In genomic region chr8:71496481-71496880, GRCm38 (mm10) we compare ENCODE assay signal across 8 mouse cellular contexts. TPM values are rescaled to one million over a fixed set of nuclear protein-coding genes. Genes with fewer than 3 reads are reported as not detected.
DNase-seq lines count a peak whose midpoint lies in the region; ATAC-seq lines count a peak whose summit lies in the region.

No protein-coding gene starts in this region.

- H3K4me3 ChIP-seq in forebrain, embryonic 13.5 days, result no peak overlapping the region
- no peak overlapping the region for H3K4me3 ChIP-seq in forebrain, embryonic 15.5 days
- no peak overlapping the region for H3K4me3 ChIP-seq in embryonic facial prominence, embryonic 12.5 days
- no peak overlapping the region for H3K4me3 ChIP-seq in limb, embryonic 15.5 days

- no peak overlapping the region for H3K4me2 ChIP-seq in forebrain, embryonic 13.5 days
- no peak overlapping the region for H3K4me2 ChIP-seq in forebrain, embryonic 15.5 days (replicated peaks)
- no peak overlapping the region for H3K4me2 ChIP-seq in embryonic facial prominence, embryonic 12.5 days (replicated peaks)
- H3K4me2 ChIP-seq in limb, embryonic 15.5 days, result no peak overlapping the region

- peak; percentile 92 to 94 for DNase-seq in adrenal gland, adult 18-20 months (ENCODE audit: low spot score in 2 of 2)
- DNase-seq in heart, postnatal 25 days (ENCODE audit: low spot score), result peak; percentile 87
- DNase-seq in spleen, postnatal 4 days (ENCODE audit: low spot score in 2 of 2), result peak; percentile 57 to 74

- H3K9me3 ChIP-seq in forebrain, embryonic 13.5 days (replicated peaks), result no peaks in the 10 kb centered on the region
- no peaks in the 10 kb centered on the region for H3K9me3 ChIP-seq in forebrain, embryonic 15.5 days
- no peaks in the 10 kb centered on the region for H3K9me3 ChIP-seq in embryonic facial prominence, embryonic 12.5 days
- no peaks in the 10 kb centered on the region for H3K9me3 ChIP-seq in limb, embryonic 15.5 days

- no peaks in the 10 kb centered on the region for H3K27me3 ChIP-seq in forebrain, embryonic 13.5 days
- H3K27me3 ChIP-seq in forebrain, embryonic 15.5 days, result no peaks in the 10 kb centered on the region
- no peaks in the 10 kb centered on the region for H3K27me3 ChIP-seq in embryonic facial prominence, embryonic 12.5 days
- no peaks in the 10 kb centered on the region for H3K27me3 ChIP-seq in limb, embryonic 15.5 days

- 0 out of 2 replicates have a peak overlapping the region, but pooled peaks have one; percentile 7 for H3K9ac ChIP-seq in forebrain, embryonic 13.5 days
- no peak overlapping the region for H3K9ac ChIP-seq in forebrain, embryonic 15.5 days (replicated peaks)
- peak overlapping the region; percentile 4; the same call in 1 of the 2 replicates for H3K9ac ChIP-seq in embryonic facial prominence, embryonic 12.5 days
- H3K9ac ChIP-seq in limb, embryonic 15.5 days, result no peak overlapping the region

- intact Hi-C loops in heart, postnatal 25 days (cut with DNase I), result loop anchor here (1.0 kb wide), 1 partner anchor 25 kb away; no protein-coding TSS in a partner anchor

- peaks cover 6% of the 10 kb centered on the region; the same call in 1 of the 2 replicates for H3K4me1 ChIP-seq in forebrain, embryonic 13.5 days
- peaks cover 8% of the 10 kb centered on the region; the same call in 1 of the 2 replicates for H3K4me1 ChIP-seq in forebrain, embryonic 15.5 days
- H3K4me1 ChIP-seq in embryonic facial prominence, embryonic 12.5 days, result peaks cover 26% of the 10 kb centered on the region
- peaks cover 46% of the 10 kb centered on the region for H3K4me1 ChIP-seq in limb, embryonic 15.5 days

- peaks cover 31% of the 10 kb centered on the region for H3K36me3 ChIP-seq in forebrain, embryonic 13.5 days (ENCODE audit: poor library complexity, severe bottlenecking)
- peaks cover 15% of the 10 kb centered on the region for H3K36me3 ChIP-seq in forebrain, embryonic 15.5 days
- peaks cover 20% of the 10 kb centered on the region for H3K36me3 ChIP-seq in embryonic facial prominence, embryonic 12.5 days
- H3K36me3 ChIP-seq in limb, embryonic 15.5 days, result peaks cover 28% of the 10 kb centered on the region

- no peak overlapping the region for H3K27ac ChIP-seq in forebrain, embryonic 13.5 days
- no peak overlapping the region for H3K27ac ChIP-seq in forebrain, embryonic 15.5 days (replicated peaks)
- 0 out of 2 replicates have a peak overlapping the region, but pooled peaks have one; percentile 23 for H3K27ac ChIP-seq in embryonic facial prominence, embryonic 12.5 days
- H3K27ac ChIP-seq in limb, embryonic 15.5 days, result peak overlapping the region; percentile 67

- no peak for ATAC-seq in forebrain, embryonic 13.5 days
- no peak for ATAC-seq in forebrain, embryonic 15.5 days (replicated peaks)
- no peak for ATAC-seq in embryonic facial prominence, embryonic 12.5 days (ENCODE audit: insufficient number of reproducible peaks, insufficient read depth, low FRiP score, low TSS enrichment)
- no peak for ATAC-seq in limb, embryonic 15.5 days (ENCODE audit: insufficient number of reproducible peaks, low FRiP score, low TSS enrichment, low read depth)
- ATAC-seq in inflammation-experienced regulatory T-cells, adult 6 months, result no peak

- 59% methylated on average over 11 of the region's 11 CpGs for WGBS in forebrain, embryonic 13.5 days
- 63% methylated on average over 11 of the region's 11 CpGs for WGBS in forebrain, embryonic 15.5 days
- 19% methylated on average over 11 of the region's 11 CpGs for WGBS in embryonic facial prominence, embryonic 12.5 days
- 39% methylated on average over 11 of the region's 11 CpGs for WGBS in limb, embryonic 15.5 days

RNA-seq across cellular contexts. Expression of gene Gtpbp3, which starts 8.6 kb away (rescaled TPM):
- 13.4 TPM in 2 replicates for polyA plus RNA-seq in forebrain, embryonic 13.5 days (2015; fragmentation: Nextera tagmentation; extraction: Ambion mirVana)
- polyA plus RNA-seq in forebrain, embryonic 15.5 days (2015; fragmentation: Nextera tagmentation; extraction: Ambion mirVana), result 12.2 and 13.7 TPM in 2 replicates
- 10 to 100 TPM; 19.0 to 22.8 TPM for total RNA-seq in adrenal gland, adult 18-20 months (2021)
- polyA plus RNA-seq in embryonic facial prominence, embryonic 12.5 days (2016; fragmentation: Nextera tagmentation; extraction: Ambion mirVana), result 23.0 and 25.0 TPM in 2 replicates
- total RNA-seq in heart, postnatal 25 days (2021), result 10 to 100 TPM; 18.5 to 19.4 TPM
- 16.5 and 19.2 TPM in 2 replicates for polyA plus RNA-seq in limb, embryonic 15.5 days (2015; fragmentation: Nextera tagmentation; extraction: Ambion mirVana)
- 1 to 10 TPM; 2.6 to 6.5 (median 3.4) TPM for polyA plus RNA-seq in inflammation-experienced regulatory T-cells, adult 6 months (2017; shearing (Covaris generic))

RNA-seq across cellular contexts. Expression of gene Ano8, which starts 10.7 kb away (rescaled TPM):
- polyA plus RNA-seq in forebrain, embryonic 13.5 days (2015; fragmentation: Nextera tagmentation; extraction: Ambion mirVana), result 4.0 and 4.5 TPM in 2 replicates
- 9.4 and 9.8 TPM in 2 replicates for polyA plus RNA-seq in forebrain, embryonic 15.5 days (2015; fragmentation: Nextera tagmentation; extraction: Ambion mirVana)
- 10 to 100 TPM; 13.6 to 13.9 TPM for total RNA-seq in adrenal gland, adult 18-20 months (2021)
- 9.6 and 10.7 TPM in 2 replicates for polyA plus RNA-seq in embryonic facial prominence, embryonic 12.5 days (2016; fragmentation: Nextera tagmentation; extraction: Ambion mirVana)
- 10 to 100 TPM; 17.0 to 18.2 TPM for total RNA-seq in heart, postnatal 25 days (2021)
- 1.3 and 1.4 TPM in 2 replicates for polyA plus RNA-seq in limb, embryonic 15.5 days (2015; fragmentation: Nextera tagmentation; extraction: Ambion mirVana)
- polyA plus RNA-seq in inflammation-experienced regulatory T-cells, adult 6 months (2017; shearing (Covaris generic)), result under 1 TPM in 2 of 3 experiments, not detected in 1; 0.11 to 0.31 TPM

RNA-seq across cellular contexts. Expression of gene Plvap, which starts 15.1 kb away (rescaled TPM):
- polyA plus RNA-seq in forebrain, embryonic 13.5 days (2015; fragmentation: Nextera tagmentation; extraction: Ambion mirVana), result 13.6 and 14.0 TPM in 2 replicates
- 5.4 and 6.0 TPM in 2 replicates for polyA plus RNA-seq in forebrain, embryonic 15.5 days (2015; fragmentation: Nextera tagmentation; extraction: Ambion mirVana)
- total RNA-seq in adrenal gland, adult 18-20 months (2021), result 100 to 1,000 TPM; 139 to 206 TPM
- polyA plus RNA-seq in embryonic facial prominence, embryonic 12.5 days (2016; fragmentation: Nextera tagmentation; extraction: Ambion mirVana), result 62.2 and 64.4 TPM in 2 replicates
- 10 to 100 TPM; 26.6 to 35.3 TPM for total RNA-seq in heart, postnatal 25 days (2021)
- polyA plus RNA-seq in limb, embryonic 15.5 days (2015; fragmentation: Nextera tagmentation; extraction: Ambion mirVana), result 56.9 and 66.3 TPM in 2 replicates
- polyA plus RNA-seq in inflammation-experienced regulatory T-cells, adult 6 months (2017; shearing (Covaris generic)), result not detected

RNA-seq across cellular contexts. Expression of gene Dda1, which starts 27.5 kb away (rescaled TPM):
- polyA plus RNA-seq in forebrain, embryonic 13.5 days (2015; fragmentation: Nextera tagmentation; extraction: Ambion mirVana), result 185 and 193 TPM in 2 replicates
- 222 and 240 TPM in 2 replicates for polyA plus RNA-seq in forebrain, embryonic 15.5 days (2015; fragmentation: Nextera tagmentation; extraction: Ambion mirVana)
- 10 to 100 TPM; 63.8 to 67.8 TPM for total RNA-seq in adrenal gland, adult 18-20 months (2021)
- 108 and 117 TPM in 2 replicates for polyA plus RNA-seq in embryonic facial prominence, embryonic 12.5 days (2016; fragmentation: Nextera tagmentation; extraction: Ambion mirVana)
- 10 to 100 TPM; 29.1 to 29.9 TPM for total RNA-seq in heart, postnatal 25 days (2021)
- 98.4 and 107 TPM in 2 replicates for polyA plus RNA-seq in limb, embryonic 15.5 days (2015; fragmentation: Nextera tagmentation; extraction: Ambion mirVana)
- polyA plus RNA-seq in inflammation-experienced regulatory T-cells, adult 6 months (2017; shearing (Covaris generic)), result 10 to 100 TPM; 24.3 to 40.4 (median 25.5) TPM

RNA-seq across cellular contexts. Expression of gene Ccdc194, which starts 29.0 kb away (rescaled TPM):
- 0.09 and 0.13 TPM in 2 replicates for polyA plus RNA-seq in forebrain, embryonic 13.5 days (2015; fragmentation: Nextera tagmentation; extraction: Ambion mirVana)
- 0.11 TPM in 1 of 2 replicates, not detected in the other for polyA plus RNA-seq in forebrain, embryonic 15.5 days (2015; fragmentation: Nextera tagmentation; extraction: Ambion mirVana)
- not detected for total RNA-seq in adrenal gland, adult 18-20 months (2021)
- 0.48 and 0.49 TPM in 2 replicates for polyA plus RNA-seq in embryonic facial prominence, embryonic 12.5 days (2016; fragmentation: Nextera tagmentation; extraction: Ambion mirVana)
- under 1 TPM in 1 of 2 experiments, not detected in 1; 0.14 TPM for total RNA-seq in heart, postnatal 25 days (2021)
- polyA plus RNA-seq in limb, embryonic 15.5 days (2015; fragmentation: Nextera tagmentation; extraction: Ambion mirVana), result 1.5 and 1.8 TPM in 2 replicates
- polyA plus RNA-seq in inflammation-experienced regulatory T-cells, adult 6 months (2017; shearing (Covaris generic)), result not detected

Comparison
In these comparisons a context has a peak if more than half of its experiments do, and no peak if none do; other contexts are left out.
1. H3K9ac ChIP-seq: peak in forebrain, embryonic 13.5 days (single experiment) and embryonic facial prominence, embryonic 12.5 days (single experiment); none in forebrain, embryonic 15.5 days (single experiment) and limb, embryonic 15.5 days (single experiment).
2. H3K27ac ChIP-seq: peak in embryonic facial prominence, embryonic 12.5 days (single experiment) and limb, embryonic 15.5 days (single experiment); none in forebrain, embryonic 13.5 days (single experiment) and forebrain, embryonic 15.5 days (single experiment).
3. Peak in every context shown above with its lines, with median percentiles within 50 percentile points of each other: DNase-seq.